Mouse (Mus musculus) adrenal gland, adult 2 months (tissue): Measurements from ENCODE around the gene Rhbg. TPM values are rescaled to one million over a fixed set of nuclear protein-coding genes. Genes with fewer than 3 reads are reported as not detected.

ENCODE experiments used
- DNase-seq: peaks from one replicate; pipeline ENCODE4 v3.0.0; 2021
- polyA plus RNA-seq: library from polyadenylated mRNA; depleted of rRNA; stranded (reverse); fragments of >200 nt; gene quantifications from 2 replicates; pipeline ENCODE4 v1.2.3, GENCODE M21; 2012
- total RNA-seq, 2 experiments: library from RNA; stranded (reverse); gene quantifications; 2 replicates each; pipeline ENCODE4 v1.2.3; 2021

Rhbg gene
- total and polyA plus RNA-seq, 3 experiments, result 0.76 to 18.3 (median 8.5) TPM

DNA sequence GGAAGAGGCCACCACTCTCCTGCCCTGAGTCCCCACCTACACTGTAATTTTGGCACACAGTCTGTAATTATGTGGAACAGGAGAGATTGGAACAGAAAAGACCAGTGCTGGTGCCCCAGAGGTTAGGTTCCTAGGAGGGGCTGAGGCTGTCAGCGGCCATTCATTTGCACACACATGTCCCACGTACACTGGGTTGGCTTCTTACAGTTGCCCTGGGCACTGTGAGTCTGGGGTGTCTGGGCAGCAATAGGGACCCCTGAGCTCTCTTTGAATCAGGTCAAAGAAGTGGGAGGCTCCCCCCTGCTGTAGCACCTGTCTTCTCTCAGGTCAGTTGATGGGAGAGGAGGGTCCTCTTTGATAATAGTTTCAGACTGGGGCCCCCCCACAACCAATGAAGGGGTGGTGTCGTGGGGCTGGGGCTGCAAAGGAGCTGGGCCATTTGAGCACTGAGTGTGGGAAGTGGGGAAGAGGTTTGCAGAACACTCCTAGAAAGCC lies 46.2 kb downstream of the Rhbg start:
- no peak for DNase-seq

- no peak for DNase-seq
Measured at GRCm38 (mm10) chr3:88207451-88208100, 46.9 kb downstream of the Rhbg start.

GRCm38 (mm10) chr3:88206901-88207371 lies 47.6 kb downstream of the Rhbg start:
- no peak for DNase-seq

DNA sequence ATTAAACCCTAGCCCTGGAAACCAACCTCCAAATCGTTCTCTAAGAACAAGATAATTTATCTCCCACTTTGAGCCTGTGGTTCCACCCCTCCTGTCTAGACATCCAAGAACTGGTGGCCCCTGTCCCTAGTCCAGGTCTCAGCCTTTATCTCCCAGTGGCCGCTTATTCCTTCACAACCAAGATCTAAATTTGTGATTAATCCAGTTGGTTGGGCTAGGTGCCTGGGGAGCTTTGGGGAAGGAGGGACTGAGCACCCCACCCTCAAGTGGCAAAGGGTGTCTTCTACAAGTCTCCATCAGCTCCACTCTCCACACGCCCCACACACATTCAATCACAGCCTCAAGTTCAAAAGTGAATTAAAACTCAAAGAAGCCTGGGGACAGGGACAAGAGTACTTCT lies 48.0 kb downstream of the Rhbg start:
- no peak for DNase-seq

DNA sequence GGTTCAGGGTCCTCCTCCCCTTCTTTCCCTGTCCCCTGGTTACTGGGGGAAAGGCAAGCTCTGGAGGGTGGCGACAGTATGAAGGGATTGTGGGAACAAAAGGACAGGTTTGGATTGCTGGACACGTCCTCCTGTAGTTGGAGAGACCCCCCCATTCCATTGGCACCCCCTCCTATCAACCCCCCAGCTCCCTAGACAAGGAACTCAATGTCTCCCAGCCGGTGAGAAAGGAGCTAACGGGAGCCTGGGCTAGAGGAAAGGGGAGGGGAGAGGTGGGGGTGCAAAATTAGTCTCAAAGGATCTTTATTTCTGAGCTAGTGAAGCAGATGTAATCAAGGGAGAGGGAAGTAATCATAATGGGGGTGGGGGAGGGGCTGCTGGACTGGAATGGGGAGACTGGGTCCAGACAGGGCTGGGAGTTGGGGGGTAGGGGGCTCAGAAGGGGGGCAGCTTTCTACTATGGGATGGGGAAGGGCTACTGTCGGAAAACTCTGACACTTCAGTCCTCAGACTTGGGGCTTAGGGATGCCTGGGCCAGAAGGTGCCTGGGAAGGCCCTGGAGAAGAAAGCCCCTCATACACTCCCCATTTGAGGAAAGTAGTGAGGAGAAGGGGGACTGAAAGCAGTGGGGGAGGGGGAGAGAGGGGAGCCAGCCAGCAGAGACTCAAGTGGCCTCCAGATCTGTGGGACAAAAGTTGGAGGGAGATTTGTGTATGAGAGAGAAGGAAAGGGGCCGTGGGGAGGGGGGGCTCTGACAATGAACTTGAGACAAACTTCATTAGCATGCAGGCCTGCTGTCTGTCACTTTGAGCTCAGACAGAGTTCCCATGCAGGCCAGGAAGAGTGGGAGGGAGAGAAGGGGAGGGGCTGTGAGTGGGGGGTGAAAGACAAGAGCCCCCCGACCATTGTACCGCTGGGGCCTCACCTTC lies 48.7 kb downstream of the Rhbg start:
- DNase-seq, result no peak

DNA sequence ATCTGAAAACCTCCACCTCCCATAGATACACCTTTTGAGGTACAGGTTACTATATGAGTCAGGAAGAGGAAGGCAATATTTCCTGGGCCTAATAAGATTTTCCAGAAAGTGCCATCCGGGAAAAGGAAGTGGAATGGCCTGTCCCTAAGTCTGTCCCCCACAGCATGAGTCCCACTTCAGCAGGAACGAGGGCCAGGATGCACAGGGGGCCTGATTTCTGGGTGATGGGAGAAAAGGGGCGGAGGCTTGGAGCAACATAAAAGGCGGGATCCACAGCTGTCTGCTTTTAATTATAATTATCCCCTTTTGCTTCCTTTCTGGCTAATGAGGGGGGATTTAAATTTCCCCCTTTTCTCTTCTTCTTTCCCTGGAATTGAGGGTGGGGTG lies 49.3 kb downstream of the Rhbg start:
- no peak for DNase-seq

- no peak for DNase-seq
Measured at GRCm38 (mm10) chr3:88204751-88205150, 49.8 kb downstream of the Rhbg start.

- no peak for DNase-seq
Measured at GRCm38 (mm10) chr3:88203999-88204700, 50.4 kb downstream of the Rhbg start.

DNA sequence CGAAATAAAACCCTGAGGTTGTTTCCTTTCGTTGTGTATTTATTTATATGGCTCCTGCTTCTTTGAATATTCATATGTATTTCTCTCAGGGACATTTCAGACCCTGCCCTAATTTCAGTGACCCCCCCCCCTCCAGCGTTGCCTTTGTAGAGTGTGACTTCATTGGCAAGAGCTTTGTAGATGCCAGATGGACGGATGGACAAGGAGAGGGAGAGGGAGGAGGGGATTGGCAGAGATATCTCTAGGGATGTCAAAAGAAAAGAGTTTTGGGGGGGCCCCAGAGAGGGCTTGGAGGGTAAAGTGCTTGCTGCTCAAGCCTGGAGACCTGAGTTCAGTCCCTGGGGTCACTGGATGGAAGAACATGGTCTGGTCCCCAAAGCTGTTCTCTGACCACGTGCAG lies 51.1 kb downstream of the Rhbg start:
- DNase-seq, result no peak

DNA sequence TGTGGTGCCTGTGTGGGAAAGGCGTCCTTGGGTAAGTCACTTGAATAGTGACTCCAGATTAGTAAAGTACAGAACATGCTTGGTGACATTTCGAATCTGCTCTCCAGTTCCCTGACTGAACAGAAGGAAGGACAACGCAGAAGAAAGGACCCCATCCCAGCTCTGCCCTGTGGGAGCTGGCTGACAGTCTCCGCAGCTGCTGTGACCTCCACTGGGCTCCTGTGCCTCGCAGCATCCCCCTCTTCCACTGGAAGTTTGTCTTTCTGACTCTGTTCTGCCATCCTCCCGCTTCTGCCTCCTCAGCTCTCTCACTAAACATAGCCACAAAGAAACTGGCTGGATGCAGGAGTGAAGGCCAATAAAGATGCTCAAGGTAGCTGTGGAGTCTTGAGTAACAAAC lies 51.5 kb downstream of the Rhbg start:
- no peak for DNase-seq

DNA sequence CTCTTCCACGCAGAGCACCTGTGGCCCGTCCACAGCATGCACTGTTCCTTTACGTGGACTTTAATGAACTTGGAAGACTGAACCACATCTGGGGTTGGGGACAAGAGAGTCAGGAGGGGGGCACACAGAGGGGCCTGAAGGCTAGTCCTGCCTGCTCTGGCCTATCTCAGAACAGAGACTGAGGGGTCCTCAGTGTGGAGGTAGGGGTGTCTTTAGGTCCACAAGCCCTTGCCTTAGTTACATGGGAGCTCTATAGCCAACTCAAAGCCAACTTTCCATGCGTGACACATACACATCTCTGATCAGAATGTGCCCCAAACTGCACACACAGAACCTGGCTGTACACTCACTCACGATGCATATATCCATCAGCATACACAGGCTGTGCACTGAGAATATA lies 52.9 kb downstream of the Rhbg start:
- no peak for DNase-seq

- DNase-seq, result no peak
Measured at GRCm38 (mm10) chr3:88200972-88201330, 53.6 kb downstream of the Rhbg start.

DNA sequence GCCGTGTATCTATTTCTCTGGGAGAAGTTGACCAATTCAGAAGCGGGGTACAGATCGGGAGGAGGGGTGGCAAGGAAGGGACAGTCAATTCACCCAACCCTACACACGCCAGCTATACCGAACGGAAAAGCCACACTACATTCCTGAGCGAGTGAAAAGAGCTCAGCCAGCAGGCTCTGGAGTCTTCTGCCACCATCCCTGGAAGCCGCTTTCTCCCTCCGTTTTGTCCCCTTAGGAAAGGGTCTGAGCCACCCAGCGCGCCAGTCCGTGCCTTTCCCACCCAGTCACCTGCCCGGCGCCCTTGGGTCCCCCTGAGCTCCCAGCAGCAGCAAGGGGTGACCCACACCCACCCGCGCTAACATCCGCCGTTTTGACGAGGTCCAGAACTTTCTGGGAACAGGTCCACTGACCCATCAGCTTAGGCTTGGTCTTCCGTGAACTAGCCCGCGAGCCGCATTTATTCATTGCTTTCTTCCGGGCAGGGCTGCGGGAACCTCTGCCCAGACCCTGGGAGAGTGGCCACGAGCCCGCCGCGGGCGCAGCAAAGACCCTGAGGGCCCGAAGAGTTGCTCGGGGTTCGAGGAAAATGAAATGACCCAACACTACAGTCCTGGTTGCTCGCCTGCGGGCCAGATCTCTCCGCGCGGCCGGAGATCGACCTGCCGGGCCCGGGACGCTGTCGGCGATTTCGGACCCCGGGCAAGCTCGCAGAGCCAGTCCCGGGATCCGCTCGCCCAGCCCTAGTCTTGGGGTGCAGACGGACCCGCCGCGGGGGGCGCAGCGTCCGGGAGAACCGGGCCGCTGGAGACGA lies 54.1 kb downstream of the Rhbg start:
- peak; percentile 17 for DNase-seq

- DNase-seq, result no peak
Measured at GRCm38 (mm10) chr3:88199541-88200110, 54.9 kb downstream of the Rhbg start.

DNA sequence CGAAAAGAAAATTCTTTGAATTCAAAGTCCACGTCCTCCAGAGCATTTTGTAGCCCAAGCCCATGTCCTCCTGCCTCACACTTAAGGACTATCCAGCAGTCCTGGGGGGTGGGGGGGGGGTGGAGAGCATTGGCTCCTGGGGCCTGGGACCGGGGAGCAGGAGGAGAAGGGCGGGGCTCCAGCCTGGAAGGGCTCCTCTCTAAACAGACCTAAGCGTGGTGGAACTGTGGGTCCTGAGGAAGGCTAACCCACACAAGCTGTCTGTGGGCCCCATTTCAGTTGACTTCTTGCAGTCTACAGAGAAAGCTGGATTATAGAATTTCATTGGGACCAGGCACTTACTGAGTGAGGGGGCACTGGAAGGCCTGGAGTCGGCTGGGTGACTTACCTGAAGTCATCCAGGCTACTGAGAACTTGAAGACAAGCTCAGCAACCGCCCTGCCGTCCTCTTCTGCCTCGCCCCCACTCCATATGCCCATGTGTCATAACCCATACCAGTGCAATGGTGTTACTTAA lies 55.9 kb downstream of the Rhbg start:
- no peak for DNase-seq

DNA sequence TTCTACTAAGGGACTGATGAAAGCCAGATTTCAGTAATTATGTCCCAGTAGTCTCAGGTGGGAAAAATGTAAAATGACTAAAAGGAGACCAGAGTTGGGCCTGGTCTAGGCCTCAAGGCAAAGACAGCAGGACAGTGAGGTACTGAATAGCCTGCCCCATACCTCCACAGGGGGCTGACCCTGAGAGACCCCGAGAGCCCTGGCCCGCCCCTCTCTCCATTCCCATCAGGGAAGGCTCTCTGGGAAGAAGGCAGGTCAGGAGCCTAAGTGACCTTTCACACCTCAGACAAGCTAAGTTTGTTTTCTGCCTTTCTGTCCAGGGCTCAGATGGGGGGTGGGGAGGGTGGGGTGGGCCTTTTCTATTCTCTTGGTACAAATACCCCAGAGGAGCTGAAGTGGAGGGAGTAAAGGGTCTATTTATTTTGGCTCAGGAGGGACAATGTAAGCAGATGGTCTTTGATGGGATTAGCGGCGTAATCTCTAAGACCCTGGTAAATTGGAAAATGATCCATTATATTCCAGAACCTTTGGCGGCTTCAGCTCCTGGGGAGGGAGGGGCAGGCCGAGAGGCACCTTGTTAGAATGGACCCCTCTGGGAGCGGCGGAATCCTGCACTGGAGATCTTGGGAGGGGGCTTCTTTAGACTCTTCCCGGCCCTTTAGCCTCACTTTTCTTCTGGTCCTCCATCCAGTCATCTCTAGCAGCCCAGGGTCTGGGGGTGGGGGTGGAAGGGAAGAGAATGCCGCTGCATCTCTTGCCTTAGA lies 56.6 kb downstream of the Rhbg start:
- no peak for DNase-seq
